Mouse (Mus musculus) forebrain, embryonic 13.5 days (tissue): ENCODE data around the gene B3galt4. TPM values are rescaled to one million over a fixed set of nuclear protein-coding genes. Genes with fewer than 3 reads are reported as not detected.

Source experiments
- ATAC-seq: fragments of 200-750 bp; cut with Nextera tagmentation; 2 replicates; pipeline ENCODE4 v1.8.0; 2017
- H3K27ac ChIP-seq: fragments of 300-500 bp; sonication (generic); 2 replicates; pipeline ENCODE4 v1.5.1; 2015; ENCODE audit warnings: inconsistent platforms, mild to moderate bottlenecking, moderate library complexity
- H3K27me3 ChIP-seq: fragments of 300-500 bp; sonication (generic); 2 replicates; pipeline ENCODE4 v1.6.1; 2015; ENCODE audit warnings: mild to moderate bottlenecking, inconsistent platforms
- H3K36me3 ChIP-seq: fragments of 300-500 bp; sonication (generic); 2 replicates; pipeline ENCODE4 v1.6.1; 2015; ENCODE audit warnings: mild to moderate bottlenecking, inconsistent platforms; ENCODE audit not compliant: poor library complexity, severe bottlenecking
- H3K4me1 ChIP-seq: fragments of 300-500 bp; sonication (generic); 2 replicates; pipeline ENCODE4 v1.6.1; 2015; ENCODE audit warnings: inconsistent platforms
- H3K4me2 ChIP-seq: fragments of 300-500 bp; sonication (generic); 2 replicates; pipeline ENCODE4 v1.6.1; 2015; ENCODE audit warnings: inconsistent platforms, mild to moderate bottlenecking, moderate library complexity
- H3K4me3 ChIP-seq: fragments of 300-500 bp; sonication (generic); 2 replicates; pipeline ENCODE4 v1.5.1; 2015; ENCODE audit warnings: mild to moderate bottlenecking, inconsistent platforms
- H3K9ac ChIP-seq: fragments of 300-500 bp; sonication (generic); 2 replicates; pipeline ENCODE4 v1.6.1; 2015; ENCODE audit warnings: mild to moderate bottlenecking, inconsistent platforms
- H3K9me3 ChIP-seq: fragments of 300-500 bp; sonication (generic); replicated peaks from 2 replicates; pipeline ENCODE4 v1.6.1; 2016; ENCODE audit warnings: inconsistent platforms
- WGBS: fragments of 180-500 bp; shearing (Covaris S2); methylation state at CpG from one replicate; pipeline ENCODE4 v1.1.7; 2015; 5-methylcytosine and 5-hydroxymethylcytosine counted together
- polyA plus RNA-seq: library from polyadenylated mRNA; unstranded; fragments of >200 nt; fragmentation: Nextera tagmentation; extraction: Ambion mirVana; gene quantifications from 2 replicates; pipeline ENCODE4 v1.2.1, GENCODE M21; 2015

The B3galt4 gene
- polyA plus RNA-seq, 1 experiment from 2014 or later = 7.3 TPM

DNA sequence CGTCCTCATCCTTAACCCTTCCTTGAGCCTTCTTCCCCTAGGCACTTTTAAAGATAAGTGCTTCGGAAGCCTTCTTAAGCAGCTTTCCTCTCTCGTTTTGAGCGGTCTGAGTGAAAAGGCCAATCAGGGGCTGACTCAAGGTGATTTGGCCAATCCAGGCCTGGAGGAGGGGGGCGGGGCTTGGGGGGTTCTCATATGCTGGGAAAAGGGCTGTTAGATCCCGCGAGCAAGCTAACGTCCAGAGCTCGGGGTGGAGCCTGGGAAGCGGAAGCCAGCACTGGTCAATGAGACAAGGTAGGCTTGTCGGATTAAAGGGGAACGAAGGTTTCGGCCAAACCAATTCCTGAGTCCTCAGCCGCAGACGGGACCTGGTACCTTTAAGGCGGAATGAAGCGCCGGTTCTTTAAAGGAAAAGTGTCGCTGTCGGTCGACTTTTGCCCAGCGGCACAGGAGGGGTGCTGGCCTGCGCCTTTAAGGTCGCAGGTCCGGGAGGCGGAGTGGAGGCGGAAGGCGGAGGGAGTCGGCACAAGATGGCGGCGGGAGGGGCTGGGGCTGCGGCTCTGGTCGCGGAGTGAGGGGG lies 35.5 kb downstream of the B3galt4 start, which contains the start of the genes Tapbp and Zbtb22:
TSS of gene Tapbp (plus strand) at position 229 of the 580 bp plus-strand sequence.
TSS of gene Zbtb22 (plus strand) at position 234 of the 580 bp plus-strand sequence.
- peak; percentile 91 for ATAC-seq
- peaks cover 54% of the 10 kb centered on the region for H3K36me3 ChIP-seq
- H3K4me1 ChIP-seq = peaks cover 59% of the 10 kb centered on the region
- peak within 1 kb of the TSS; percentile 78 for H3K27ac ChIP-seq
- peak within 1 kb of the TSS; percentile 62 for H3K9ac ChIP-seq
- H3K9me3 ChIP-seq = no peaks in the 10 kb centered on the region
- 2% methylated on average over 30 of the region's 34 CpGs for WGBS
- no peaks in the 10 kb centered on the region for H3K27me3 ChIP-seq
- peak within 1 kb of the TSS; percentile 54 for H3K4me3 ChIP-seq
- H3K4me2 ChIP-seq = peak within 1 kb of the TSS; percentile 63

DNA sequence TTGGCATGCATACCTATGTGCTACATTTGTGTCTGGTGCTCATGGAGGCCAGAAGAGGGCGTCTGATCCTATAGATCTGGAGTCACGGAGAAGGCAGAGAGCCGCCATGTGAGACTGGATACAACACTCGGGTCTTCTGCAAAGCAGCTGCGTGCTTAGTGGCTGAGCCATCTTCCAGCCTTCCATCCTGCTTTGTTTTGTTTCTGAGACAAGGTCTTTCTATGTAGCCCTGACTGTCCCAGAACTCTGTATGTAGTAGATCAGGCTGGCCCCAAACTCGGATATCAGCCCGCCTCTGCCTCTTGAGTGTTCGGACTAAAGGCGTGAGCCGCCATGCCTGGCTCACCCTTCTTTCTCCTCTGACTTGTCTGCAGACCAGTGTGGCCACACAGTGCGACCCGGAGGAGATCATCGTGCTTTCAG lies 36.3 kb downstream of the B3galt4 start:
- H3K9ac ChIP-seq = 0 out of 2 replicates have a peak overlapping the region, but pooled peaks have one; percentile 62
- H3K4me1 ChIP-seq = peaks cover 59% of the 10 kb centered on the region
- H3K27ac ChIP-seq = peak overlapping the region; percentile 78; the same call in 1 of the 2 replicates
- whole genome bisulfite sequencing = 62% methylated on average over 13 of the region's 13 CpGs
- H3K9me3 ChIP-seq = no peaks in the 10 kb centered on the region
- peak overlapping the region; percentile 63 for H3K4me2 ChIP-seq
- H3K27me3 ChIP-seq = no peaks in the 10 kb centered on the region
- ATAC-seq = no peak
- peaks cover 56% of the 10 kb centered on the region for H3K36me3 ChIP-seq
- peak overlapping the region; percentile 54 for H3K4me3 ChIP-seq

DNA sequence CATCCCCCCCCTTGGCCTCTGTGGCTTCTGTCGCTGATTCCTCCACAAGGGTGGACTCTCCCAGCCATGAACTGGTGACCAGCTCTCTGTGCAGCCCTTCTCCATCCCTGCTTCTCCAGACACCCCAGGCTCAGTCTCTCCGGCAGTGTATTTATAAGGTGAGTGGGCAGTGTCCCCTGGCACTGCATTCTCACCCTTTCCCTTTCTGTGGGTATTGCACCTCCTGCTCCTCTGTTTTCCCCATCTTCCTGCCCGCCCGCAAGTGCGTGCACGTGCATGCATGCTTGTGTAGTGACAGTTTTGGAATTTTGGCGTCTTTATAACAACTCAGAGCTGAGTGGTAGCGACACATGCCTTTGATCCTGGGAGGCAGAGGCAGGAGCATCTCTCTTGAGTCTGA lies 37.4 kb downstream of the B3galt4 start:
- H3K27me3 ChIP-seq = no peaks in the 10 kb centered on the region
- no peak overlapping the region for H3K27ac ChIP-seq
- H3K4me1 ChIP-seq = peaks cover 50% of the 10 kb centered on the region
- H3K9ac ChIP-seq = no peak overlapping the region
- H3K36me3 ChIP-seq = peaks cover 56% of the 10 kb centered on the region
- ATAC-seq = no peak
- no peak overlapping the region for H3K4me2 ChIP-seq
- no peak overlapping the region for H3K4me3 ChIP-seq
- WGBS = 97% methylated on average over 8 of the region's 8 CpGs
- no peaks in the 10 kb centered on the region for H3K9me3 ChIP-seq

DNA sequence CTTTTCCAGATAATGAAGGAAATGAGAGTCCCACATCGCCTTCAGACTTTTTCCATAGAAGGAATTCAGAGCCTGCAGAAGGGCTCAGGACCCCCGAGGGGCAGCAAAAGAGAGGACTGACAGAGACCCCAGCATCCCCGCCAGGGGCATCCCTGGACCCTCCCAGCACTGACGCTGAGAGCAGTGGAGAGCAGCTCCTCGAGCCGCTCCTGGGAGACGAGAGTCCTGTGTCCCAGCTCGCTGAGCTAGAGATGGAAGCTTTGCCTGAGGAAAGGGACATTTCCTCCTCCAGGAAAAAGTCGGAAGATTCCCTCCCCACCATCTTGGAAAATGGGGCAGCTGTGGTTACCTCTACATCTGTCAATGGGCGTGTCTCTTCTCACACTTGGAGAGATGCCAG lies 38.0 kb downstream of the B3galt4 start:
- Histone ChIP-seq H3K27ac (no peak overlapping the region), H3K27me3 (no peaks in the 10 kb centered on the region), H3K4me1 (peaks cover 47% of the 10 kb centered on the region), H3K9ac (no peak overlapping the region), H3K9me3 (no peaks in the 10 kb centered on the region), H3K4me3 (no peak overlapping the region), H3K4me2 (no peak overlapping the region), H3K36me3 (peaks cover 55% of the 10 kb centered on the region)
- 87% methylated on average over 10 of the region's 10 CpGs for WGBS
- ATAC-seq = no peak

DNA sequence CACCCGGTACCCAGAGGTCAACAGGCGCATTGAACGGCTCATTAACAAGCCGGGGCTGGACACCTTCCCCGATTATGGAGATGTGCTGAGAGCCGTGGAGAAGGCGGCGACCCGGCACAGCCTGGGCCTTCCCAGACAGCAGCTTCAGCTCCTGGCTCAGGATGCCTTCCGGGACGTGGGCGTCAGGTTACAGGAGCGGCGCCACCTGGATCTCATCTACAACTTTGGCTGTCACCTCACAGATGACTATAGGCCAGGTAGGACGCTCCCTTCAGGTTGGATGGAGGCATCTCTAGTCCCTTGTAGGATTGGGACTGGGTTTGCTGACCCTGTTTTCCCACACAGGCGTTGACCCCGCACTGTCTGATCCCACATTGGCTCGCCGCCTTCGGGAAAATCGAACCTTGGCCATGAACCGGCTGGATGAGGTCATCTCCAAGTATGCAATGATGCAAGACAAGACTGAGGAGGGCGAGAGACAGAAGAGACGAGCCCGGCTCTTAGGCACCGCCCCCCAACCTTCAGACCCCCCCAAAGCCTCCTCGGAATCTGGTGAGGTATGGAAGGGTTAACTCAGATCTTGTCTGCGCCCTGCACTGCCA lies 39.4 kb downstream of the B3galt4 start:
- H3K36me3 ChIP-seq = peaks cover 43% of the 10 kb centered on the region
- ATAC-seq = no peak
- H3K27me3 ChIP-seq = no peaks in the 10 kb centered on the region
- WGBS = 92% methylated on average over 28 of the region's 28 CpGs
- H3K4me1 ChIP-seq = peaks cover 50% of the 10 kb centered on the region
- no peak overlapping the region for H3K9ac ChIP-seq
- H3K4me2 ChIP-seq = no peak overlapping the region
- H3K9me3 ChIP-seq = no peaks in the 10 kb centered on the region
- no peak overlapping the region for H3K4me3 ChIP-seq
- H3K27ac ChIP-seq = no peak overlapping the region

DNA sequence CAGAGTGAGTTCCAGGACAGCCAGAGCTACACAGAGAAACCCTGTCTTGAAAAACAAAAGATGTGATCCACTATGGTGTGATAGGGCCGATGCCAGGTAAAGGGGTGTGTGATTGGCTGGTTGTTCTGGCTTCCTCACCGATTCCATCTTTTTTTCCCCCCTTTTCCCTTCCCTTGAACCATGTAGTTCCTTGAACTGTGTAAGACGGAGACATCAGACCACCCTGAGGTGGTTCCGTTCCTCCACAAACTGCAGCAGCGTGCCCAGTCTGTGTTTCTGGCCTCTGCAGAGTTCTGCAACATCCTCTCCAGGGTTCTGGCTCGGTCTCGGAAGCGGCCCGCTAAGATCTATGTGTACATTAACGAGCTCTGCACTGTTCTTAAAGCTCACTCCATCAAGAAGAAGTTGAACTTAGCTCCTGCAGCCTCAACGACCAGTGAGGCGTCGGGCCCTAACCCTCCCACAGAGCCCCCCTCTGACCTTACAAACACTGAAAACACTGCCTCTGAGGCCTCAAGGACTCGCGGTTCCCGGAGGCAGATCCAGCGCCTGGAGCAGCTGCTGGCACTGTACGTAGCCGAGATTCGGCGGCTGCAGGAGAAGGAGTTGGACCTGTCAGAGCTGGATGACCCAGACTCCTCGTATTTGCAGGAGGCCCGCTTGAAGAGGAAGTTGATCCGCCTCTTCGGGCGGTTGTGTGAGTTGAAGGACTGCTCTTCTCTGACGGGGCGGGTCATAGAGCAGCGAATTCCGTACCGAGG lies 40.1 kb downstream of the B3galt4 start:
- WGBS = 90% methylated on average over 31 of the region's 31 CpGs
- H3K4me1 ChIP-seq = peaks cover 44% of the 10 kb centered on the region
- H3K4me3 ChIP-seq = no peak overlapping the region
- H3K36me3 ChIP-seq = peaks cover 43% of the 10 kb centered on the region
- no peak overlapping the region for H3K9ac ChIP-seq
- no peak for ATAC-seq
- no peak overlapping the region for H3K27ac ChIP-seq
- H3K9me3 ChIP-seq = no peaks in the 10 kb centered on the region
- H3K27me3 ChIP-seq = no peaks in the 10 kb centered on the region
- H3K4me2 ChIP-seq = no peak overlapping the region; the same call in 1 of the 2 replicates

DNA sequence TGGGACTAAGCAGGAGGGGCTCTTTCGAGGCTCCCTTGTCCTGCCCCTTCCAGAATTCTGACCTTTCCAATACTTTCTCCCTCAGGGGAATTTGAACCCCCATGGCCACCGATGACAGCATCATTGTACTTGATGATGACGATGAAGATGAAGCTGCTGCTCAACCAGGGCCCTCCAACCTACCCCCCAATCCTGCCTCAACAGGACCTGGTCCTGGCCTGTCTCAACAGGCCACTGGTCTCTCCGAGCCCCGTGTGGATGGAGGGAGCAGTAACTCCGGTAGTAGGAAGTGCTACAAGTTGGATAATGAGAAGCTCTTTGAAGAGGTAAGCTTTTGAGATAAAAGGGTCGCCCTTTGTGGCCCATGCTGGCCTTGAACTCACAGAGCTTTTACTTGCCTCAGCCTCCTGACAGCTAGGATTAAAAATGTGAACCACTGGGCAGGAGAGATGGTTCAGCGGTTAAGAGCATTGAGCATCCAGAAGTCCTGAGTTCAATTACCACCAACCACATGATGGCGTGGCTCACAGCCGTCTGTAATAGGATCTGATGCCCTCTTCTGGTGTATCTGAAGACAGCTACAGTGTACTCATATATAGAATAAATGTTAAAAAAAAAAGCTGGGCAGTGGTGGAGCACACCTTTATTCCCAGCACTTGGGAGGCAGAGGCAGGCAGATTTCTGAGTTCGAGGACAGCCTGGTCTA lies 40.8 kb downstream of the B3galt4 start:
- H3K9ac ChIP-seq = peak overlapping the region; percentile 89
- peak overlapping the region; percentile 88 for H3K4me3 ChIP-seq
- H3K4me1 ChIP-seq = peaks cover 43% of the 10 kb centered on the region
- WGBS = 51% methylated on average over 11 of the region's 11 CpGs
- no peaks in the 10 kb centered on the region for H3K27me3 ChIP-seq
- no peaks in the 10 kb centered on the region for H3K9me3 ChIP-seq
- no peak for ATAC-seq
- peaks cover 43% of the 10 kb centered on the region for H3K36me3 ChIP-seq
- H3K27ac ChIP-seq = no peak overlapping the region
- H3K4me2 ChIP-seq = peak overlapping the region; percentile 95

DNA sequence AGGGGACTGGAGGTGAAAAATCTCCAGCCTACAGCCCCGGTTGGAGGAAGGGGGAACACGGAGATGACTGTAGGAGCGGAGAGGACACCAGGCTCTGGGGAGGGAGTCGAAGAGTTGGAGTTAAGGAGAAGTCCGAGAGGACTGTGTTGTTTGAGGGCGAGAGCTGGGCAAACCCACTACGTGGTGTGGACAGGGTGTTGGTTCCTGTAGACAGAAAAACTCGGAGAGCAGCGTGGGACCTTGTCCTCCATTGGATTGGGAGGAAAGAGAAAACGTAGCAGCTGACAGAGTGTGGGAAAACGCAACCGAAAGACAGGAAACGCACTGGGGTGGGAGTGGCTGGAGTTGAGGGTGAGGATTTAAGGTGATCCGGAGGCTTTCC lies 41.4 kb downstream of the B3galt4 start:
- peaks cover 36% of the 10 kb centered on the region for H3K4me1 ChIP-seq
- H3K9ac ChIP-seq = peak overlapping the region; percentile 89
- peak overlapping the region; percentile 84 for H3K27ac ChIP-seq
- peak overlapping the region; percentile 88 for H3K4me3 ChIP-seq
- no peaks in the 10 kb centered on the region for H3K9me3 ChIP-seq
- under 1% methylated on average over 14 of the region's 14 CpGs for WGBS
- ATAC-seq = no peak
- H3K27me3 ChIP-seq = no peaks in the 10 kb centered on the region
- H3K36me3 ChIP-seq = peaks cover 40% of the 10 kb centered on the region
- H3K4me2 ChIP-seq = peak overlapping the region; percentile 95

DNA sequence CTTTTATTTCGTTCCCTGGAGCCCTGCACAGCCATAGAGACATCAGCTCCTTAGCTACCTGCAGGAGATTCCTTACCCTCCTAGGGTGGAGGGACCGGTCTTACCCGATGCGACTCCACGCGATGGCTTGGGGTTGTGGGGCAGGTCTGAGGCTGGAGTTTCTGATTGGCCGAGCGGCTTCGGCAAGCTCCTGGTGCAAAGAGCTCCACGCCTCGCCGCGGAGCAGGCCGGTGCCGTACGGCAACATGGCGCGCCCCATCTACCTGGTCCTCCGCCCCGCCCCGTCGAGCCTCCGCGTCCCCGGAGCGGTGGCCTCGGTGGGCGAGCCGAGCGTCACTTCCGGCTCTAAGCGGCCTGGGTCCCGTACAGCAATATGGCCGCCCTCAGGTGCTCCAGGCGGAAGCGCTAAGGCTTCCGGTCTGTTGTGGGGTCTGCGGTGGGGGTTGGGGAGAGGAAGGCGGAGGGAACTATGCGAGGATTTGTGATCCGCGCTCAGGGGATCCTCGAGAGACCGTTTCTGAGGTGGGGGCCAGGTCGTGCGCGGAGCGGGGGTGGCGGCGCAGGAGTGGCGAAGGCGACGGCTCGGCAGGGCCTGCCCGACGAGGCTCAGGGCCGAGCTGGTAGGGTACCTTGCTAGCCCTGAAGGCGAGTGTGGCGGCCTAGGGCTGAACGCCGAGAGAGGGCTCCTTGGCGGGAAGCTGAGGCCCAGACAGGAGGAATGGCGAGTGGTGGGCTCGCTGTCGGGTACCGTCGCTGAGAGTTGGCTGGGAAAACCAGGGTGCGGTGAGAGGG lies 42.0 kb downstream of the B3galt4 start, which contains the start of gene Daxx:
TSS of gene Daxx (plus strand) at position 338 of the 792 bp plus-strand sequence.
- peak within 1 kb of the TSS; percentile 88 for H3K4me3 ChIP-seq
- H3K9ac ChIP-seq = peak within 1 kb of the TSS; percentile 89
- H3K27ac ChIP-seq = peak within 1 kb of the TSS; percentile 84
- H3K4me1 ChIP-seq = peaks cover 30% of the 10 kb centered on the region
- H3K4me2 ChIP-seq = peak within 1 kb of the TSS; percentile 95
- H3K36me3 ChIP-seq = peaks cover 36% of the 10 kb centered on the region
- H3K27me3 ChIP-seq = no peaks in the 10 kb centered on the region
- under 1% methylated on average over 68 of the region's 68 CpGs for WGBS
- ATAC-seq = peak; percentile 97
- H3K9me3 ChIP-seq = no peaks in the 10 kb centered on the region

DNA sequence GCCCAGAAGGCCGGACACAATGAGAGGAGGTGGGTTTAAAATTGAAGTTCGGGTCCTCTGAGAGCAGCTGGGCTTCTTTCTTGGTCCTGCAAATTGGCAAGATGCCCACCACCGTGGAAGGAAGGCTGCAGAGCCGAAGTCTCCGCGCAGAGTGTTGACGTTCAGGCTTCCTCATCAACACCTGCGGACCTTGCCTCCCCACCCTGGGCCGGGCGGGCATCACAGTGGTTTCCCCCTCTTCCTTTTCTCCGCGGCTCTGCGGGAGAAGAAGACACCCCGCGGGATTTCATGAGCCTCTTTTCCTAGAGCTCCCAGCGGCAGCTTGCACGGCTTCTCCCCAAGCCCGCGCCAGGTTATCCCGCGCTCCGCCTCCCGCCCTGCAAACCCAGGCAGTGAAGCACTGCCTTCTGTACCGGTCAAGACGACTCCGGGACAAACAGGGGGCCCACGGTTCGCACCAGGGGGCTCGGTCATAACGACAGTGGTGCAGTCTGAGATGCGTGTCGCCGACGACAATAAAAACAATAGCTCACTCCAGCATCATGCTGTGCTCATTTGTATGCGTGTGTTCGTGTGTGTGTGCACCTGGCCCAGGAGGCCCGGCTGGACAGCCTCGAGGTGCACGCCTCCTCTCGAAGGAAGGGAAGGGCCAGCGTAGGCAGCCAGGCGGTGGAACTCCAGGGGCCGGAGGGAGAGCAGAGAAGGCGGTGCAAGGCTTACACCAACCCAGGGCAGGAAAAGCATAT lies 42.8 kb downstream of the B3galt4 start:
- H3K36me3 ChIP-seq = peaks cover 28% of the 10 kb centered on the region
- no peaks in the 10 kb centered on the region for H3K9me3 ChIP-seq
- H3K4me1 ChIP-seq = peaks cover 27% of the 10 kb centered on the region
- peak overlapping the region; percentile 88 for H3K4me3 ChIP-seq
- no peak for ATAC-seq
- WGBS = under 1% methylated on average over 43 of the region's 44 CpGs
- peak overlapping the region; percentile 84 for H3K27ac ChIP-seq
- no peaks in the 10 kb centered on the region for H3K27me3 ChIP-seq
- peak overlapping the region; percentile 95 for H3K4me2 ChIP-seq
- peak overlapping the region; percentile 80 for H3K9ac ChIP-seq
